Comparison of ENCODE assay signal across 27 mouse cellular contexts in the genomic region with DNA sequence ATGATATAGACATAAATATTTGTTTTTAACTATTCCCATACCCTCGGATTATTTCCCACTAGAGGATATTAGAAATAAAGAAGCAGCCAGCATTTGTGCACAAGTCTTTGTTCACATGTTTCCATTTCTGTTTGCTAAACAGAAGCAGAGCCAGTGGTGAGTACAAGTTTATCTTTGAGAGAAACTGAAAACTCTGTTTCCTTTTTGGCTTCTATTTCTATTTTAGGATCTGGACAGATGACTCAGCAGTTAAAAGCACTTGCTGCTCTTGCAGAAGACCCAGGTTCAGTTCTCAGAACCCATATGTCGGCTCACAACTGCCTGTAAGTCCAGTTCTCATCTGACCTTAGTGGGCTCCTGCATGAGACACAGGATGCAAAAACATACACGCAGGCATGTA.
A peak's percentile ranks its signal among the peaks of the same experiment; 100 is the strongest.
DNase-seq lines count a peak whose midpoint lies in the region; ATAC-seq lines count a peak whose summit lies in the region.
"Had no signal": no experiment of that assay in that cellular context is flagged by ENCODE, and none has a peak within 500 bp of the region (broad histone marks: within the 10 kb centered on the region; RNA-seq: fewer than 3 reads in every experiment).

No protein-coding gene starts in this region.

- intact Hi-C loops in heart, postnatal 14 days (cut with DNase I) = no loop called here

- no peaks in the 10 kb centered on the region for H3K9me3 ChIP-seq in forebrain, embryonic 16.5 days (ENCODE audit: control insufficient read depth, low read length)
- H3K9me3 ChIP-seq: embryonic facial prominence, embryonic 15.5 days; forebrain, embryonic 15.5 days; G1E; heart, embryonic 12.5 days; hindbrain, embryonic 13.5 days; liver, embryonic 13.5 days; neural tube, embryonic 15.5 days; stomach, embryonic 15.5 days had no signal

- H3K27ac ChIP-seq in forebrain, embryonic 16.5 days (ENCODE audit: low read length) = no peak overlapping the region
- H3K27ac ChIP-seq: embryonic facial prominence, embryonic 15.5 days; forebrain, embryonic 15.5 days; hindbrain, embryonic 13.5 days; kidney, postnatal 0 days; liver, embryonic 13.5 days; neural tube, embryonic 15.5 days; stomach, embryonic 15.5 days had no signal

- 83% methylated on average over 3 of the region's 3 CpGs for WGBS in forebrain, embryonic 16.5 days

- no peak overlapping the region for H3K9ac ChIP-seq in forebrain, embryonic 16.5 days (replicated peaks; ENCODE audit: low read depth, low read length)
- H3K9ac ChIP-seq: embryonic facial prominence, embryonic 15.5 days; forebrain, embryonic 15.5 days; heart, embryonic 12.5 days; hindbrain, embryonic 13.5 days; liver, embryonic 13.5 days; lung, embryonic 14.5 days; neural tube, embryonic 15.5 days; stomach, embryonic 15.5 days had no signal

- peak; percentile 30; the same call in 1 of the 2 replicates for ATAC-seq in megakaryocyte, adult 5-6 weeks (ENCODE audit: poor library complexity, severe bottlenecking)
- no peak for ATAC-seq in forebrain, embryonic 16.5 days
- ATAC-seq: activated CD4-positive, CD25-positive, alpha-beta regulatory T cell, adult 4 months; forebrain, embryonic 15.5 days had no signal

- H3K4me2 ChIP-seq in forebrain, embryonic 16.5 days (ENCODE audit: low read length) = no peak overlapping the region
- H3K4me2 ChIP-seq: embryonic facial prominence, embryonic 15.5 days; forebrain, embryonic 15.5 days; heart, embryonic 12.5 days; hindbrain, embryonic 13.5 days; liver, embryonic 13.5 days; lung, embryonic 14.5 days; midbrain, embryonic 11.5 days; neural tube, embryonic 15.5 days; stomach, embryonic 15.5 days had no signal

- H3K27me3 ChIP-seq in forebrain, embryonic 16.5 days (replicated peaks; ENCODE audit: control insufficient read depth, insufficient read depth, low read length) = no peaks in the 10 kb centered on the region
- H3K27me3 ChIP-seq: embryonic facial prominence, embryonic 15.5 days; forebrain, embryonic 15.5 days; heart, embryonic 12.5 days; hindbrain, embryonic 13.5 days; liver, embryonic 13.5 days; neural tube, embryonic 15.5 days; stomach, embryonic 15.5 days had no signal

- no peak overlapping the region for H3K4me3 ChIP-seq in forebrain, embryonic 16.5 days (replicated peaks; ENCODE audit: low read length)
- H3K4me3 ChIP-seq: embryonic facial prominence, embryonic 15.5 days; forebrain, embryonic 15.5 days; heart, embryonic 12.5 days; hindbrain, embryonic 13.5 days; liver, embryonic 13.5 days; neural tube, embryonic 15.5 days; stomach, embryonic 15.5 days had no signal

- H3K4me1 ChIP-seq in forebrain, embryonic 16.5 days (replicated peaks; ENCODE audit: control insufficient read depth, insufficient read depth, low read length) = no peaks in the 10 kb centered on the region
- H3K4me1 ChIP-seq: embryonic facial prominence, embryonic 15.5 days; forebrain, embryonic 15.5 days; hindbrain, embryonic 13.5 days; neural tube, embryonic 15.5 days; stomach, embryonic 15.5 days had no signal

- peak; percentile 83 for DNase-seq in heart, adult 11 months
- no peak for DNase-seq in heart, postnatal 14 days
- DNase-seq in 416B (ENCODE audit: low read depth) (peak; percentile 83), adipocyte (ENCODE audit: low spot score) (peak; percentile 28)
- no peak for DNase-seq in left cerebral cortex, adult 8-10 months (ENCODE audit: low spot score in 2 of 2)
- DNase-seq: adrenal gland, postnatal 14 days; cerebellum, adult 9-10 months; gastrocnemius, postnatal 36 days; heart, postnatal 10 days; kidney, adult 18-20 months; liver, embryonic 13.5 days; lung, embryonic 14.5 days; right cerebral cortex, adult 18-20 months; thymus, adult 2 months; thymus, postnatal 4 days had no signal

- H3K36me3 ChIP-seq in forebrain, embryonic 16.5 days (ENCODE audit: control insufficient read depth, insufficient read depth) = no peaks in the 10 kb centered on the region
- H3K36me3 ChIP-seq: embryonic facial prominence, embryonic 15.5 days; forebrain, embryonic 15.5 days; G1E; heart, embryonic 12.5 days; hindbrain, embryonic 13.5 days; liver, embryonic 13.5 days; neural tube, embryonic 15.5 days; stomach, embryonic 15.5 days had no signal

Comparison
In these comparisons a context has a peak if more than half of its experiments do, and no peak if none do; other contexts are left out.
1. DNase-seq: peak in heart, adult 11 months (single experiment), 416B (single experiment) and adipocyte (single experiment); none in heart, postnatal 14 days (0 of 2) and left cerebral cortex, adult 8-10 months (0 of 2).